Mouse (Mus musculus) midbrain, embryonic 11.5 days (tissue): ENCODE measurements around the gene Vwf. TPM values are rescaled to one million over a fixed set of nuclear protein-coding genes. Genes with fewer than 3 reads are reported as not detected.

Experiments used
- ATAC-seq: fragments of 200-750 bp; cut with Nextera tagmentation; 2 replicates; pipeline ENCODE4 v1.8.0; 2017; ENCODE audit warnings: moderate TSS enrichment, moderate library complexity; ENCODE audit not compliant: low FRiP score
- DNase-seq: peaks from one replicate; pipeline ENCODE4 v3.0.0; 2015; ENCODE audit warnings: low spot score; ENCODE audit errors: missing footprints
- H3K27ac ChIP-seq: fragments of 300-500 bp; sonication (generic); 2 replicates; pipeline ENCODE4 v1.5.1; 2014; ENCODE audit warnings: low read depth, low read length
- H3K27me3 ChIP-seq: fragments of 300-500 bp; sonication (generic); 2 replicates; pipeline ENCODE4 v1.6.1; 2014; ENCODE audit warnings: mild to moderate bottlenecking, low read length, moderate library complexity, mixed read lengths; ENCODE audit not compliant: control insufficient read depth, insufficient read depth
- H3K36me3 ChIP-seq: fragments of 300-500 bp; sonication (generic); 2 replicates; pipeline ENCODE4 v1.6.1; 2014; ENCODE audit warnings: mild to moderate bottlenecking, low read length, moderate library complexity, mixed read lengths; ENCODE audit not compliant: control insufficient read depth, insufficient read depth
- H3K4me1 ChIP-seq: fragments of 300-500 bp; sonication (generic); 2 replicates; pipeline ENCODE4 v1.6.1; 2014; ENCODE audit warnings: low read length; ENCODE audit not compliant: control insufficient read depth, insufficient read depth
- H3K4me2 ChIP-seq: fragments of 300-500 bp; sonication (generic); 2 replicates; pipeline ENCODE4 v1.6.1; 2014; ENCODE audit warnings: mild to moderate bottlenecking, moderate library complexity
- H3K4me3 ChIP-seq: fragments of 300-500 bp; sonication (generic); 2 replicates; pipeline ENCODE4 v1.5.1; 2014; ENCODE audit warnings: low read depth, low read length
- H3K9ac ChIP-seq: fragments of 300-500 bp; sonication (generic); 2 replicates; pipeline ENCODE4 v1.6.1; 2014; ENCODE audit warnings: low read length
- H3K9me3 ChIP-seq: fragments of 300-500 bp; sonication (generic); 2 replicates; pipeline ENCODE4 v1.6.1; 2016; ENCODE audit warnings: low read length; ENCODE audit not compliant: control insufficient read depth
- WGBS: fragments of 180-500 bp; shearing (Covaris S2); extraction: QIAGEN DNeasy Blood & Tissue Kit; methylation state at CpG from one replicate; pipeline ENCODE4 v1.1.7; 2014; 5-methylcytosine and 5-hydroxymethylcytosine counted together
- polyA plus RNA-seq: library from polyadenylated mRNA; unstranded; fragments of >200 nt; fragmentation: Nextera tagmentation; extraction: Ambion mirVana; gene quantifications from 2 replicates; pipeline ENCODE4 v1.2.1, GENCODE M21; 2014

The Vwf gene
- 13.9 and 15.8 TPM in 2 replicates for polyA plus RNA-seq

DNA sequence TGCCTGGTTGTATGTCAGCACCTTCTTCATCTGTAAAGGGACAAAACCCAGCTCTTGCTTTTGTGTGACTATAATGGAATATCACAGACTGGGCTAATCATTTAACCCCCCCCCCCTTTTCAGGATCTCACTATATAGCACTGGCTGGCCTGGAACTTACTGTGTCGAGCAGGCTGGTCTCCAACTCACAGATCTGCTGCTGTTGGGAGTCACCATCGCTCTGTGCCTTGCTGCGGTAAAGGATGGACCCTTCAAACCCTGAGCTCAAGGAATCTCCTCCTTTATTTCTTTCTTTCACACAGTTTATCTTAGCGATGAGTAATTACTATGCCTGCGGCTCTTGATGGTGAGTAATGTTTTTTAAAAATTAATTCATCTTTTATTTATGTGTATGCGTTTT is at the start of gene Vwf:
Gene Vwf, plus strand, starts transcription at position 301 of the 400 bp plus-strand sequence.
- WGBS: 91% methylated on average over 6 of the region's 6 CpGs
- Histone ChIP-seq H3K4me2 (no peak within 1 kb of the TSS), H3K36me3 (no peaks in the 10 kb centered on the region)

DNA sequence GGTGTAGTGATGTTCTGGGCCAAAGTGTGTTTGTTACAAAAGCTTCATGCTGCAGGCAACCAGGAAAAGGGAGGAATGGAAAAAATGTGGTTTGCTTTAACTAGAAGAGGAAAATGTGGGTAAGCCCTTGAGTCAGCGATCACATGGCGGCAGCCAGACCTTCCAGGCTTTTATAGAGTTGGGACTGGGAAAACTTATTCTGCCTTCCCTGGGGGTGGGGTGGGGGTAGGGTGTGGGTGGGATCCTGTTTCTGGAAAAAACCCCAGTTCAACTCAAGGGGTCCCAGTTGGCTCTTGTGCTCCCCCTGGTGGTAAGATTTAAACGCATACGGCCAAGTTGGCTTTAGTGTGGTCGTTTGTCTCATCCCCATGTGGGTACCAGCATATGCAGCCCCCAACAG is 48.5 kb upstream of the Vwf start:
- Histone ChIP-seq H3K4me1 (peaks cover 9% of the 10 kb centered on the region), H3K36me3 (no peaks in the 10 kb centered on the region), H3K9me3 (no peaks in the 10 kb centered on the region), H3K9ac (no peak overlapping the region), H3K4me2 (no peak overlapping the region), H3K27me3 (peaks cover 13% of the 10 kb centered on the region; the same call in 1 of the 2 replicates), H3K27ac (no peak overlapping the region), H3K4me3 (no peak overlapping the region)
- 45% methylated on average over 5 of the region's 5 CpGs for WGBS
- DNase-seq: peak; percentile 91
- ATAC-seq: no peak

More for the DNA sequence above, at the start of gene Vwf:
- Histone ChIP-seq H3K9me3 (no peaks in the 10 kb centered on the region), H3K9ac (no peak within 1 kb of the TSS), H3K27ac (no peak within 1 kb of the TSS), H3K27me3 (no peaks in the 10 kb centered on the region), H3K4me1 (no peaks in the 10 kb centered on the region), H3K4me3 (no peak within 1 kb of the TSS)
- DNase-seq (no peak), ATAC-seq (no peak)

DNA sequence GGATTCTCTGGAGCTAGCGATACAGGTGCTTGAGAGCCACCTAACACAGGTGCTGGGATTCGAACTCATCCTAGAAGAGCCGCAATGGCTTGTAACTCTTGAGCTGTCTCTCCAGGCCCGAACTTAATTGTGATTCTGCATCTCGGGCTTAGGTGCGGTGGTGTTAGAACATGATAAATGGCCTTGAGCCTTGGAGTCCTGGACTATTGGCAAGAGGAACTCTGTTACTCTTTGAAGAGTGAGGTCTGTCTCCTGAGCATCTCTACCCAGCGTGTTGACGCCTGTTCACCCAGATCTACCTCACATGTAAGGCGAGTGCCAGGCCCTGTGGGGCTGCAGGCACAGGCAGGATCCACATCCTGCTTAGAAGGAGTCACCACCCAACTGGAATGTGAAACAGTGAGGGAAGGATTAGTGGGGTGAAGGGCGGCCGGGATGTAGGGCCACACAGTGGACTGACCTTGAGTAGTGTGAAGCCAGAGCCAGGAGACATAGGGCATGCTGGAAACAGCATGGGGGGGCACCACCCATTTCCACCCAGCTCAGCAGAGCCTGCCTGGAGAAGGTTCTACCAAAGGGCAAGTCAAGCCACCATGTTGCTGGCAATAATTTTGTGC is 43.3 kb upstream of the Vwf start:
- Histone ChIP-seq H3K27me3 (no peaks in the 10 kb centered on the region), H3K9me3 (no peaks in the 10 kb centered on the region), H3K4me1 (no peaks in the 10 kb centered on the region), H3K27ac (no peak overlapping the region), H3K36me3 (no peaks in the 10 kb centered on the region), H3K4me2 (no peak overlapping the region), H3K9ac (no peak overlapping the region), H3K4me3 (no peak overlapping the region)
- DNase-seq (no peak), ATAC-seq (no peak)
- 87% methylated on average over 11 of the region's 11 CpGs for WGBS

DNA sequence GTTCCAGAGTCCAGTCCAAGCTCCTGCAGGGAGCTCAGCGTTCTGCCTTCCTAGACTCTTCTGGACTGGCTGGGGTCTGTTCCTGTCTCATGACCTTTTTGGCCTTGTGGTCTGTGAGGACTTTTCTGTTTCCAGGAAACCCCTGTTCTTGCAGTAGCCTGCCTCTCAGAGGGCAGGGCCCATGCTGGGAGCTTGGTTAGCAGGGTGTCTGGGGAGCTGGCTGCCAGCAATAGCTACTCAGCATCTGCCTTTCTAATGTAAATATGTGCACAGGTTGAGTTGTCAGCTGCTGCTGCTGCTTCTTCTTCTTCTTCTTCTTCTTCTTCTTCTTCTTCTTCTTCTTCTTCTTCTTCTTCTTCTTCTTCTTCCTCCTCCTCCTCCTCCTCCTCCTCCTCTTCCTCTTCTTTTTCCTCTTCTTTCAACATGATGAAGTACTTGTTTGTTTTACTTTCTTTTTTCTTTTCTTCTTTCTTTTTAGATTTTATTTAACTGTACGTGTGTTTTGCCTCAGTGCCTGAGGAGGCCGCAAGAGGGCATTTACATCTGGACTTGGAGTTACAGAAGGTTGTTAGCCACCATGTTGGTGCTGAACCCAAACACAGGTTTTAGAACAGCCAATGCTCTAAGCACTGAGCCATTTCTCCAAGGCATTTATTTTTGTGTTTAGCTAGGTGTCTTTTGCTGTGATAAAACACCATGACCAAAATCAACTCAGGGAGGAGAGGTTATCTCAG is 41.8 kb upstream of the Vwf start:
- no peak for ATAC-seq
- H3K4me2 ChIP-seq: no peak overlapping the region
- no peaks in the 10 kb centered on the region for H3K4me1 ChIP-seq
- H3K36me3 ChIP-seq: no peaks in the 10 kb centered on the region
- no peak overlapping the region for H3K27ac ChIP-seq
- H3K4me3 ChIP-seq: no peak overlapping the region
- H3K9me3 ChIP-seq: no peaks in the 10 kb centered on the region
- WGBS: 39% methylated on average over 3 of the region's 3 CpGs
- no peak overlapping the region for H3K9ac ChIP-seq
- DNase-seq: no peak
- H3K27me3 ChIP-seq: no peaks in the 10 kb centered on the region

DNA sequence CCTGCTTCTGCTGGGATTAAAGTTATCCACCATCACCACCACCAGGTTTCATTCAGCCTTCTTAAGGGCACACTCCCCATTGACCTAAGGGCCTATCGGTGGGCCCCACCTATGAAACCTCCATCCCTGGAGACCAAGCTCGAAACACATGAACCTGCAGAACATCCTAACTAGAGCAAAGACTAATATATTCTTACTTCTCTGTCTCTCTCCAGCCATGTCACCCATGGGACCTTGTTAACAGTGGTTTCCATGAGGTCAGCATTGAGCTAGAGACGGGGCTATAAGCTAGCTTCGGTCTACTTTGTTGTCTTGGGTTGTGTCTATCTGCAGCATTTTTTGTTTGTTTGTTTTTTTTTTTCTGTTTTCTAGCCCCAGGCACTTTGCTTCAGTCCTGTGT is 40.1 kb upstream of the Vwf start:
- ATAC-seq (no peak), DNase-seq (no peak)
- Histone ChIP-seq H3K9ac (no peak overlapping the region), H3K4me3 (no peak overlapping the region), H3K27me3 (no peaks in the 10 kb centered on the region), H3K9me3 (no peaks in the 10 kb centered on the region), H3K27ac (no peak overlapping the region), H3K36me3 (no peaks in the 10 kb centered on the region), H3K4me2 (no peak overlapping the region), H3K4me1 (no peaks in the 10 kb centered on the region)
- WGBS: 91% methylated on average over 4 of the region's 4 CpGs

DNA sequence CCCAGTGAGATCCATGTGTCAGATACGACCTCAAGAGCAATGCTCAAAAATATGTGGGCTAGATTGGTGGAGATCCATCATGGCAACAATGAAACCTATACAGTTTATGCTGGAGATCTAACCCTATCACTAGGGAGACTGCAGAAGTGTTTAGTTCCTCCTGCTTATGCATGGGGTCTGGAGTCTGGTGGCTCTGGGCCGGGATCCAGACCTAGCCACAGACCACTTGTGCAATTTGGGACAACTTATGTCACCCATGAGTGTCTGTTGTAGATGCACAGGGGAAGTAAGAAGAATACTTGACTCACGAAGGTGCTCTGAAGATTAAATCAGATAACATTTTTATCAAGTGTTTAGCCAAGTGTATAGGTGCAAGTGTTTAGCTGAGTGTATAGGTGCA is 36.8 kb upstream of the Vwf start:
- ATAC-seq: no peak
- no peak for DNase-seq
- no peak overlapping the region for H3K4me3 ChIP-seq
- H3K27me3 ChIP-seq: no peaks in the 10 kb centered on the region
- H3K4me2 ChIP-seq: no peak overlapping the region
- no peaks in the 10 kb centered on the region for H3K9me3 ChIP-seq
- H3K4me1 ChIP-seq: no peaks in the 10 kb centered on the region
- no peak overlapping the region for H3K27ac ChIP-seq
- 87% methylated on average over 3 of the region's 3 CpGs for WGBS
- no peaks in the 10 kb centered on the region for H3K36me3 ChIP-seq
- no peak overlapping the region for H3K9ac ChIP-seq

DNA sequence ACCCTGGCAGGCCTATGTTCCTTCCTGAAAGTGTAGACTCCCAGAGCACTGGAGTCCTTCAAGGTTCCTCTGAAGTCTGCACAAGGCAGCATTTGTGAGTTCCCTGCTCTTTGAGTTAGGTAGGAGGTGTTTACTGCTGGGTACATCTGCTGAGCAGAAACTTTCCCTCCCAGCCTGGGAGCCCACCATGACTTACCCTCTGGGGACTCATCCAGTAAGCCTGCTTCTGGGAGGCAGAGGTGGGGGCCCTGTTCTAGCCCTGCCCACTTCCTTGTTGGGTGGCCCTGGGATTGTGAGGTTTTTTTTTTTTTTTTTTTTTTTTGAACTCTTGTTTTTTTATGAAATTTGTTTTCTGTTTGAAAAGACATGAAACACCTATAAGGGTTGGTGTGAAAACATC is 35.9 kb upstream of the Vwf start:
- no peak for ATAC-seq
- Histone ChIP-seq H3K4me2 (no peak overlapping the region), H3K36me3 (no peaks in the 10 kb centered on the region), H3K4me1 (no peaks in the 10 kb centered on the region), H3K27me3 (no peaks in the 10 kb centered on the region), H3K27ac (no peak overlapping the region), H3K9me3 (no peaks in the 10 kb centered on the region), H3K4me3 (no peak overlapping the region), H3K9ac (no peak overlapping the region)
- DNase-seq: no peak

DNA sequence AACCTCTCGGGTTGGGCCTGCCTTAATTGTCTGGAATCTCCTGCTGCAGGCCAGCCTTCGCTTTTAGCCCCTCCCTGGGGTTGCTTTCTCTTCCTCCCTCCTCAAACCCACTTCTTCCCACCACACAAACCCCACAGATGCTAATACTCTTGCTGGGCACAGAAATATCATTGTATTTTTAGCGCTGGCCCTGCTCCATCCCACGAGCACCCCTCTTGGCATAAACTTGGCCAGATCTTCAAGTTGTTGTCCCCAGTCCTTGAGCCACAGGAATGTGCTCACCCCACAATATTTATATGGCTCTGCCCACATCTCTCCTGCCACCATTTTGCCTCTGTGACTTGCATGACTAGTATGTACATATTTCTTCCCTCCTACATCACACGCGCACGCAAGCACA is 35.4 kb upstream of the Vwf start:
- H3K4me3 ChIP-seq: no peak overlapping the region
- H3K4me2 ChIP-seq: no peak overlapping the region
- no peak for ATAC-seq
- DNase-seq: no peak
- 84% methylated on average over 7 of the region's 7 CpGs for WGBS
- H3K36me3 ChIP-seq: no peaks in the 10 kb centered on the region
- no peaks in the 10 kb centered on the region for H3K9me3 ChIP-seq
- H3K4me1 ChIP-seq: no peaks in the 10 kb centered on the region
- H3K9ac ChIP-seq: no peak overlapping the region
- H3K27me3 ChIP-seq: no peaks in the 10 kb centered on the region
- no peak overlapping the region for H3K27ac ChIP-seq

DNA sequence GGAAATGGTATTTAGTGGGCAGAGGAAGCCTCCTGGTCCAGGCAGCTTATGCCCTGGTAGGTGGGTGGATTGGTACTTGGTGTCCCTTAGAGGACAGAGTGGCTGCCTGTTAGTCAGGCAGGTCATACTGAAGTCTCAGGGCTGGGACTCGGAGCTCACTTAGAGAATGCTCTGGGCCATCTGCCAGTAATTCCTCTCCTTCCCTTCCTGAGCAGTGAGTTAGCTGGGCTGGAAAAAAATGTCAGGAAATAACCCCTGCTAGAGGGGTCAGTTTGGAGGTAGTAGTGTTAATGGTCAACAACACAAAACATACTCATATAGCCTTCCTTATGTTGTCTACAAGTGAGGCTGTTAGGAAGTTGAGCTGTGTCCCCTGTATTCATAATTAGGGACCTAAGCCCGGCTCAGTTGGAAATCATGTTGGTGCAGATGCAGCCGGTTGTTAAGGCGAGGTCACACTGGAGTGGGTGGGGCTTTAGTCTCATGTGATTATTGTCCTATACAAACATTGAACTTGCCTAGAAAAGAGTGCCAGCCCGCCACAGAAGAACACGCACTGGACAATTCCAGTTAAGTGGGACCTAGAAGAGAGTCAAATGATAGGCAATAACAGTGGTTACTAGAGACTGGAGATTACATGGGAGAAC is 33.5 kb upstream of the Vwf start:
- Histone ChIP-seq H3K36me3 (no peaks in the 10 kb centered on the region), H3K9ac (no peak overlapping the region), H3K4me1 (no peaks in the 10 kb centered on the region), H3K4me2 (no peak overlapping the region), H3K27me3 (no peaks in the 10 kb centered on the region), H3K27ac (no peak overlapping the region), H3K9me3 (no peaks in the 10 kb centered on the region), H3K4me3 (no peak overlapping the region)
- ATAC-seq: no peak
- no peak for DNase-seq
- WGBS: 73% methylated on average over 6 of the region's 6 CpGs
